Mouse (Mus musculus): ENCODE measurements at regions not wholly inside any gene's neighbourhood (a gene's known extent, or its start where the extent isn't known, plus 50 kb on each side); places are given as distances from the start of the nearest gene placed in this dataset.

DNA sequence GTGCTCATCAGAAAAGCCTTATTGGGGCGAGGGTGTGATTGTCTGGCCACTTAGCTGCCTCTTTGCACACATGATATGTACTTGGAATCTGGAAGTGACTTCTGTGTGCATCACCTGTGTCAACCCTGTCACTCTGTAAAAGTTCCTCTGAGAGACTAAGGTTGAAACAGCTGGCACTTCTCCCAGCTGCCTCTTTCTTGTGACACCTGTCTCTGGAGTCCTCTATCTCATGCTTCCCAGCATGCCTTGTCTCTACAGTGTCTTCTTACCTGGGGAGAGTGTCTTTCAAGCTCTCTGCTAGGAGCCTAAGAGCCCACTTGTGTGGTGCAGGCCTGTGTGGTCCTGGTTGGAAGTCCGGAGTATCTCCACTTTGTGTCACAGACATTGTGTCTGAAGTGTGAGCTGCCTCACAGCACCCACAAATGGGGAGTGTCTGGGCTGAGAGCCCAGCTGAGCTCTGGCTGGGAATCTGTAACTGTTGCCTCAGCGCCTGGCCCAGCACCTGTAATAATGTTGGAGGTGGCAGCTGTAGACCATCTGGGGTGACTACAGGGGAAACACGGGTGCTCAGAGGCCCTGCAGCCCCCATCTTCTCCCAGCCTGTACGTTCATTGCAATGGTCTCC is 81.7 kb upstream of the Id2 start:
- Histone ChIP-seq H3K4me1 (replicated peaks) (no peaks in the 10 kb centered on the region), H3K4me3 (replicated peaks) (no peak overlapping the region), H3K9me3 (replicated peaks) (no peaks in the 10 kb centered on the region), H3K9ac (no peak overlapping the region), H3K27me3 (no peaks in the 10 kb centered on the region), H3K27ac (replicated peaks) (no peak overlapping the region), H3K4me2 (no peak overlapping the region), H3K36me3 (replicated peaks) (no peaks in the 10 kb centered on the region)
- WGBS (ENCODE audit: insufficient replicate concordance): 53% methylated on average over 5 of the region's 5 CpGs
- no peak for ATAC-seq (ENCODE audit: insufficient read depth)

DNA sequence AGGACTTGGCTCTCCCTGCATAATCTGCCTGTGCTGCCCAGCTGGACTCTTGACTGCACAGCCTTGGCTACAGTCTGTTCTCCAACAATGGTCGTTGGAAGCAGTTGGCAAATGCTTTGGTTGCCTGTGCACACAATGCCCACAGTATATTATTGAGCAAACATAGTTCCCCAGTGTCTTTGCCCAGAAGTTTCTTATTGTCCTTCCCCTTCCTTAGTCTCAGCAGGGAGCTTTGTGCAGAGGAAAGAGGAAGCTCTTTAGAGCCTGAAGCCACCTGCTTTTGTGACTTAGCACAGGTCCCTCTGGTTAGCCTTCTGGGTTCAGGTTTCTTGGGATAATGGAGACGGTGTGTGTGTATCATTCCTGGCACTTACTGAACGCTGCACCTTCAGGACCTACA is 80.9 kb upstream of the Id2 start:
- Histone ChIP-seq H3K36me3 (replicated peaks) (no peaks in the 10 kb centered on the region), H3K4me3 (replicated peaks) (no peak overlapping the region), H3K9ac (no peak overlapping the region), H3K9me3 (replicated peaks) (no peaks in the 10 kb centered on the region), H3K4me1 (replicated peaks) (no peaks in the 10 kb centered on the region), H3K4me2 (no peak overlapping the region), H3K27ac (replicated peaks) (0 out of 2 replicates have a peak overlapping the region, but pooled peaks have one; percentile 41), H3K27me3 (no peaks in the 10 kb centered on the region)
- 42% methylated on average over 3 of the region's 3 CpGs for WGBS (ENCODE audit: insufficient replicate concordance)
- no peak for ATAC-seq (ENCODE audit: insufficient read depth)

DNA sequence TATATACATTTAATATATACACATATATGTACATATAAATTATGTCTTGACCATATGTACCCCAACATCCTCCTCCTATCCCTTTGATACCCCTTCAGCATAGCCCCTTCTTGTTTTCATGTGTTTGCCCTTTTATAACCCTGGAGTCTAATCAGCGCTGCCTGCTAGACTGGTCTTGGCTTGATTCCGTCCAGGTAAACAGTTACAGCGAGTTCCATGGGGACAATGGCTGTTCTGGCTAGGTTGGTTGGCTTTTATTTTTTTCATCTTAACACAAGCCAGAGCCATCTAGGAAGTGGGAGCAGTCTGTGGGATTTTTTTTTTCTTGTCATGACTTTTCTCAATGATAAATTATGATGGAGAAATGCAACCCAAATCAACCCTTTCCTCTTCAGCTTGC is 79.6 kb upstream of the Id2 start:
- 64% methylated on average over 3 of the region's 3 CpGs for WGBS (ENCODE audit: insufficient replicate concordance)
- no peak overlapping the region for H3K27ac ChIP-seq (replicated peaks)
- H3K27me3 ChIP-seq: no peaks in the 10 kb centered on the region

GRCm38 (mm10) chr12:25173064-25173463 is 76.1 kb upstream of the Id2 start:
- Histone ChIP-seq H3K9ac (no peak overlapping the region), H3K9me3 (replicated peaks) (no peaks in the 10 kb centered on the region), H3K36me3 (replicated peaks) (no peaks in the 10 kb centered on the region), H3K27ac (replicated peaks) (no peak overlapping the region), H3K4me1 (replicated peaks) (no peaks in the 10 kb centered on the region), H3K4me3 (replicated peaks) (no peak overlapping the region), H3K4me2 (no peak overlapping the region), H3K27me3 (no peaks in the 10 kb centered on the region)
- ATAC-seq (ENCODE audit: insufficient read depth): no peak
- WGBS (ENCODE audit: insufficient replicate concordance): 60% methylated on average over 6 of the region's 6 CpGs

More for the DNA sequence above, 79.6 kb upstream of the Id2 start:
- Histone ChIP-seq H3K4me1 (replicated peaks) (no peaks in the 10 kb centered on the region), H3K36me3 (replicated peaks) (no peaks in the 10 kb centered on the region), H3K9me3 (replicated peaks) (no peaks in the 10 kb centered on the region), H3K4me3 (replicated peaks) (no peak overlapping the region), H3K4me2 (no peak overlapping the region), H3K9ac (no peak overlapping the region)
- no peak for ATAC-seq (ENCODE audit: insufficient read depth)

DNA sequence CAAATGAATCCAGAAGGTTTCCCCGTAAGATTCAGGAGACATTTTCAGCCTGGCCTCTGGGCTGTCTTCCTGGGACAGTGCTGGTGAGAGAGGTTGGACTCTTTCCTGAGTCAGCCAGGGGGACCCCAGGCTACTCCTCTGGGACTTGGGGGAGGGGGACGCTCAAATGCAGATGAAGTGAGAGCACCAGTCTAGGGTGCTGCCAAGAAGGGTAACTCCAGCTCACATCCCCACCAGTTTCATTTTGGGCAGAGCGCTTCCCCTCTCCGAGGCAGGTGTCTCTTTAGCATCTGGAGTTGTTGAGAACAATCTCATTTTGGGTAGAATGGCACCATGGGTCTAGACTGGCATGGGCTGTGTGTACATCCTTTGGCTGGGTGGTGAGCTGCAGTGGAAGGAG is 75.5 kb upstream of the Id2 start:
- H3K4me1 ChIP-seq (replicated peaks): no peaks in the 10 kb centered on the region
- H3K9me3 ChIP-seq (replicated peaks): no peaks in the 10 kb centered on the region
- H3K27ac ChIP-seq (replicated peaks): no peak overlapping the region
- no peaks in the 10 kb centered on the region for H3K36me3 ChIP-seq (replicated peaks)
- WGBS (ENCODE audit: insufficient replicate concordance): 66% methylated on average over 4 of the region's 4 CpGs
- no peak overlapping the region for H3K9ac ChIP-seq
- no peak overlapping the region for H3K4me3 ChIP-seq (replicated peaks)
- ATAC-seq (ENCODE audit: insufficient read depth): no peak
- H3K27me3 ChIP-seq: no peaks in the 10 kb centered on the region
- H3K4me2 ChIP-seq: no peak overlapping the region

DNA sequence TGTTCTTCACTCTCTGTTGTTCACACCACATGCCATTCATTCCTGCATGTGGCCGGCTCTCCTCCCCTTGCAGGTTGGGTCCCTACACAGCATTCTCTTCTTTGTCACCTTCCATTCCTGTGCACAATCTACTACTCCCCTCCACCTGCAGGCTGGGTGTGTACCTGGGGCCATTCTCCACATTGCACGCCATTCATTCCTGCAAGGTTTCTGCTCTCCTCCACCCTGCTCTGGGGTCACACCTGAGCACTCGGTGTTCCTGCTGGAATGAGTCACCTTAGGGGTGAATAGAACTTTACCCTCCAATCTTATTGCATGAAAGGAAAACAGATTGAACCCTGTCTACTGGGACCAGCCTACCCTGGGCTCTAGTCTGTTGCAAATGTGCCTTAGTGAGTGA is 72.7 kb upstream of the Id2 start:
- Histone ChIP-seq H3K4me1 (replicated peaks) (no peaks in the 10 kb centered on the region; the same call in 1 of the 2 replicates), H3K4me2 (no peak overlapping the region), H3K9ac (no peak overlapping the region), H3K36me3 (replicated peaks) (no peaks in the 10 kb centered on the region), H3K9me3 (replicated peaks) (no peaks in the 10 kb centered on the region), H3K27me3 (no peaks in the 10 kb centered on the region), H3K27ac (replicated peaks) (no peak overlapping the region), H3K4me3 (replicated peaks) (no peak overlapping the region)
- 56% methylated on average over 3 of the region's 3 CpGs for WGBS (ENCODE audit: insufficient replicate concordance)
- no peak for ATAC-seq (ENCODE audit: insufficient read depth)

GRCm38 (mm10) chr12:25168213-25168545 is 71.2 kb upstream of the Id2 start:
- no peaks in the 10 kb centered on the region for H3K9me3 ChIP-seq (replicated peaks)
- no peak overlapping the region for H3K27ac ChIP-seq (replicated peaks)
- H3K27me3 ChIP-seq: no peaks in the 10 kb centered on the region
- no peak overlapping the region for H3K4me2 ChIP-seq
- H3K9ac ChIP-seq: no peak overlapping the region
- ATAC-seq (ENCODE audit: insufficient read depth): no peak
- peaks cover 4% of the 10 kb centered on the region; the same call in 1 of the 2 replicates for H3K4me1 ChIP-seq (replicated peaks)
- 65% methylated on average over 5 of the region's 5 CpGs for WGBS (ENCODE audit: insufficient replicate concordance)
- no peak overlapping the region for H3K4me3 ChIP-seq (replicated peaks)
- no peaks in the 10 kb centered on the region for H3K36me3 ChIP-seq (replicated peaks)

GRCm38 (mm10) chr12:25167504-25168212 is 70.7 kb upstream of the Id2 start:
- Histone ChIP-seq H3K27me3 (no peaks in the 10 kb centered on the region), H3K4me3 (replicated peaks) (no peak overlapping the region), H3K9ac (no peak overlapping the region), H3K4me1 (replicated peaks) (peaks cover 4% of the 10 kb centered on the region; the same call in 1 of the 2 replicates), H3K36me3 (replicated peaks) (no peaks in the 10 kb centered on the region), H3K9me3 (replicated peaks) (no peaks in the 10 kb centered on the region), H3K27ac (replicated peaks) (no peak overlapping the region), H3K4me2 (no peak overlapping the region)
- 54% methylated on average over 12 of the region's 12 CpGs for WGBS (ENCODE audit: insufficient replicate concordance)
- no peak for ATAC-seq (ENCODE audit: insufficient read depth)

- Histone ChIP-seq H3K4me2 (no peak overlapping the region), H3K4me1 (replicated peaks) (peaks cover 15% of the 10 kb centered on the region), H3K27ac (replicated peaks) (no peak overlapping the region), H3K36me3 (replicated peaks) (no peaks in the 10 kb centered on the region), H3K9me3 (replicated peaks) (no peaks in the 10 kb centered on the region), H3K27me3 (no peaks in the 10 kb centered on the region), H3K4me3 (replicated peaks) (no peak overlapping the region), H3K9ac (no peak overlapping the region)
- WGBS (ENCODE audit: insufficient replicate concordance): 47% methylated on average over 2 of the region's 2 CpGs
- no peak for ATAC-seq (ENCODE audit: insufficient read depth)
Measured at GRCm38 (mm10) chr12:25166525-25166924, 69.6 kb upstream of the Id2 start.

- Histone ChIP-seq H3K4me2 (no peak overlapping the region), H3K9me3 (replicated peaks) (no peaks in the 10 kb centered on the region), H3K27ac (replicated peaks) (no peak overlapping the region), H3K27me3 (no peaks in the 10 kb centered on the region), H3K9ac (no peak overlapping the region), H3K36me3 (replicated peaks) (no peaks in the 10 kb centered on the region), H3K4me1 (replicated peaks) (peaks cover 17% of the 10 kb centered on the region), H3K4me3 (replicated peaks) (no peak overlapping the region)
- WGBS (ENCODE audit: insufficient replicate concordance): 47% methylated on average over 3 of the region's 3 CpGs
- peak; percentile 22; the same call in 1 of the 2 replicates for ATAC-seq (ENCODE audit: insufficient read depth)
Measured at GRCm38 (mm10) chr12:25165650-25166049, 68.7 kb upstream of the Id2 start.

- Histone ChIP-seq H3K27ac (replicated peaks) (no peak overlapping the region), H3K4me1 (replicated peaks) (peaks cover 17% of the 10 kb centered on the region), H3K27me3 (no peaks in the 10 kb centered on the region), H3K36me3 (replicated peaks) (no peaks in the 10 kb centered on the region), H3K9me3 (replicated peaks) (no peaks in the 10 kb centered on the region), H3K4me3 (replicated peaks) (no peak overlapping the region), H3K4me2 (no peak overlapping the region), H3K9ac (no peak overlapping the region)
- WGBS (ENCODE audit: insufficient replicate concordance): 18% methylated on average over 1 of the region's 1 CpGs
- no peak for ATAC-seq (ENCODE audit: insufficient read depth)
Measured at GRCm38 (mm10) chr12:25164724-25165123, 67.8 kb upstream of the Id2 start.

- Histone ChIP-seq H3K4me1 (replicated peaks) (peaks cover 17% of the 10 kb centered on the region), H3K27me3 (no peaks in the 10 kb centered on the region), H3K36me3 (replicated peaks) (no peaks in the 10 kb centered on the region), H3K4me2 (no peak overlapping the region), H3K27ac (replicated peaks) (no peak overlapping the region), H3K4me3 (replicated peaks) (no peak overlapping the region), H3K9me3 (replicated peaks) (no peaks in the 10 kb centered on the region), H3K9ac (no peak overlapping the region)
- no peak for ATAC-seq (ENCODE audit: insufficient read depth)
- WGBS (ENCODE audit: insufficient replicate concordance): 34% methylated on average over 6 of the region's 6 CpGs
Measured at GRCm38 (mm10) chr12:25163541-25163940, 66.6 kb upstream of the Id2 start.
